Mouse (Mus musculus) cerebellum, postnatal 4 days (tissue): Measurements from ENCODE around the gene Ksr1.

Experiments used
- DNase-seq, 2 experiments: peaks; one replicate each; pipeline ENCODE4 v3.0.0; 2022; ENCODE audit warnings: low spot score in 2 of 2, mixed read lengths in 1 of 2

Ksr1 gene

GRCm38 (mm10) chr11:79066191-79066530, 80.0 kb downstream of the Ksr1 start:
- DNase-seq = no peak

GRCm38 (mm10) chr11:79065463-79066190, 80.6 kb downstream of the Ksr1 start:
- DNase-seq = no peak

GRCm38 (mm10) chr11:79064311-79064710, 81.9 kb downstream of the Ksr1 start:
- DNase-seq = no peak

DNA sequence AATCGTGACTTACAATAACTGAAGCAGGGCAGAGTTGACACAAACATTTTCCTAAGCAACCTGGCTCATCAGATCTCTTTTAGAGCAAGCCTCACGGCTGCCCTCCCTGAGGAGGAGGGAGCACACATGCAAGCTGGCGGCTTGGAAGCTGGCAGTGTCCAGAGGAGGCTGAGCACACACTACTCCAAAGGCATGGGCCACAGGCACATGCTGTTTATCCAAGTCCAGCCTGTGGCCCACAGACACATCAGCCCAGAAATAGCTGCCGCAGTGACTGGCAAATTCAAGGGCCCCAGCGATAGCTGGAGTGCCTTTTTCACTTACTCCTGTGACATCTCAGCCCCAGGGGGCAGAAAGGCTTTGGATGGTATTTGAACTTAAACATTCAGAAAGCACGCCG, 82.6 kb downstream of the Ksr1 start:
- DNase-seq = no peak

DNA sequence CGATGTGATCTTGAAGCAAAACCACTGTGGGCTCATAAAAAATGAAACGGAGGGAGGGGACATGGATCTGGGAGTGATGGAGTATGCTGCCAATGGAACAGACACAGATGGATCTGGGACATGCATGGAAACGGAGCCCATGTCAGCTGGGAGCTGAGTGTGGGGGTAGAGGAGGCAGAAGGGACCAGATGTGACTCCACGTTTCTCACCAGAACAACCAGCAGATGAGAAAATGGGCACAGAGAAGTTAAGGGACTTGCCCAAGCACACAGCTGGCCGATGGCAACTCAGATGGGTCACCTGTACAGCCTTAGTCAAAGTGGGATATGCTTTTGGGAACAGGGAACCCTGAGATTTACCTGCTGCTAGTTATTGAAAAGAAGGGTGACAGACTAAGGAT, 83.3 kb downstream of the Ksr1 start:
- DNase-seq = no peak

- no peak for DNase-seq
These were observed 84.4 kb downstream of the Ksr1 start for GRCm38 (mm10) chr11:79061839-79062238.

DNA sequence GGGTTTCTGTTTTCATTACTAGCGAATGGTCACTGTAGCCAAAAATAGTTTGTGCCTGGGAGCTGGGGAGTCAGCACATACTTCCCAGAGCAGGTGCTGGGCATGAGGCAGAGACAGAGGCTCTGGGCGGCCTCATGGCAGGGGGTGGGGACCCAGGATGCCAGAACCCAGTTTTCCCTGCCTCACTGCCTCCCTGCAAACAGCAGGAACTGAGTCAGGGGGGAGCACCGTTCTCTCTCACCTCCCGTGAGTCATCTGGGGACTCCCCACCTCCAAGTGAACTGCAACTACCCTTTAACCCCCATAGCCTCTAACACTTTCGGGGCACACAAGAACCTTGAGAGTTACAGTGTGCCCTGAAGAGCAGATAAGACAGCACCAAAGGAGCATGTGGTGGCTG, 86.4 kb downstream of the Ksr1 start:
- DNase-seq = no peak

DNA sequence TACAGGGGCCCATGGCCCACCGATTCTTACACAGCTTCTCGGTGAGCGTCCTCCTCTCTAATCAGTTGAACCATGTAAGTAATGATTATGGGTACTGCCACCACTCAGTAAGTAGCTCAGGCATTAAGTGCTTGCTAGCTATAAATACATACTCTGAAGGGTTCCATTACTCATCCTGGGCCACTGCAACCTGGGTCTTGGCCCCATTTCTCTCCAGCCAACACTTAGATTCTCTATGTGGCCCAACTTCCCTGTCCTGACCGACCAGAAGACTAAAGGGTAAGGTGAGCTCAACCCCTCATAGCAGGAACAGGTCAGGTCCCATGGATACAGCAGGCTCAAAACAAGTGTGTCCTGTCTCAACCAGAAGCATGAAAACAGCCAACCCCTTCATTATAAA, 87.1 kb downstream of the Ksr1 start:
- no peak for DNase-seq

- no peak for DNase-seq
These were observed 87.6 kb downstream of the Ksr1 start for GRCm38 (mm10) chr11:79058610-79059009.

DNA sequence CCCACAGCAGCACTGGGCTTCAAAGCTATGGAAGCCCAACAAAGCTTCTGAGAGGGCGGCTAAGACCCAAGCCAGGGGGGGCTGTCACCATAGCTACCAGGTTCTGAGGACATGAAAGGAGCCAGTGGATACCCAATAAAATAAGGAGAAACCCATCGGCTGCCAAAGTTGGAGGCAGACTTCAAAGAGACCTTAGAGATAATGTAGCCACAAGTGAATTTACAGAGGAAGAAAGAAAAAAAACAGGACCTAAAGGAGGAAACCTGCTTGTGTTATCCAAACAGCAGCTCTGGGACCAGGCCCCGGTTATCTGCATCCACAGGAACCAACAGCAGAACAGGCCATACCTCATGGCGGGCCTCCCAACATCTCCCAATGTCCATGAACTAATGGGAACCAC, 88.4 kb downstream of the Ksr1 start:
- DNase-seq = no peak

GRCm38 (mm10) chr11:79056891-79057290, 89.3 kb downstream of the Ksr1 start:
- no peak for DNase-seq

GRCm38 (mm10) chr11:79056027-79056426, 90.2 kb downstream of the Ksr1 start:
- no peak for DNase-seq

- DNase-seq = no peak
These were observed 91.0 kb downstream of the Ksr1 start for GRCm38 (mm10) chr11:79055161-79055560.

DNA sequence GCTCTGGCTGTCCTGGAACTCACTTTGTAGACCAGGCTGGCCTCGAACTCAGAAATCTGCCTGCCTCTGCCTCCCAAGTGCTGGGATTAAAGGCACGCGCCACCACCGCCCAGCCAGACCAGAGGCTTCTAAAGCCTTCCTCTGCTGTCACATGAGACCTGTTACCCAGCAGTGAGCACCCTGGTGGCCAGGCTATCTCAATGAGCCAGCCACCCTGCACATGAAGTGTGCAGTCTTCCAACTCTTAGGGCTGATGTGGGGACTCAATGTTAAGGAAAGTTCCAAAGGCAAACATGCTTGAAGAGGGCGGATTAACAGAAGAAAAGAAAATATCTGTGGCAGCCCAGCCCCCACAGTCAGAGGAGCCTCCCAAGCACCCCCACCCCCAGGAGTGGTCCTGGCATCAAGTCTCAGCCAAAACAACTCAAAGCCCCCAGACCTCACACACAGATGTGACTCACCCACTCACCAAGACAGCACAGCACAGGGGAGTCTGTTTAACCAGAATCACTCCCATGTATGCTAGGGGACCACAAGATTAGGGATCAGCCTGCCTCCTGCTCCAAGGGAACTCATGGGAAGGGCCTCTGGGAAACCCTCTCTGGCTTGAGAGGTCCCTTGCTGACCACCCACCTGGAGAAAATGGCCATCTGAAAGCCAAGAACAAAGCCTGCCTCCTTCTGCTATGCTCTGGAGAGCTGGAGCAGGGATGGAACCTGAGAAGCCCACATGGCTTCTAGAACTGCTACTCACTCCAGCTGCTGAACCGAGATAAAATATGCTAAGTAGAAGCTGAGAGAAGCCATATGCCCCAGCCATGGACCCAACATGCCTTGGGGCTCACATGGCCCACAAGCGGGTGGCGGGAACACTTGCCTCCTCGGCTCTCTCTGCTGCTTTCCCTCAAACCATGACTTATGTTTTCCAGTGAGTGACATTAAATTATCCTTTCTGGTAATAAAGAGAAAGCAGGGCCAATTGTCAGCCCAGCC, 91.8 kb downstream of the Ksr1 start:
- DNase-seq = no peak

GRCm38 (mm10) chr11:79053437-79053836, 92.8 kb downstream of the Ksr1 start:
- DNase-seq = no peak

- no peak for DNase-seq
These were observed 93.4 kb downstream of the Ksr1 start for GRCm38 (mm10) chr11:79052769-79053168.

DNA sequence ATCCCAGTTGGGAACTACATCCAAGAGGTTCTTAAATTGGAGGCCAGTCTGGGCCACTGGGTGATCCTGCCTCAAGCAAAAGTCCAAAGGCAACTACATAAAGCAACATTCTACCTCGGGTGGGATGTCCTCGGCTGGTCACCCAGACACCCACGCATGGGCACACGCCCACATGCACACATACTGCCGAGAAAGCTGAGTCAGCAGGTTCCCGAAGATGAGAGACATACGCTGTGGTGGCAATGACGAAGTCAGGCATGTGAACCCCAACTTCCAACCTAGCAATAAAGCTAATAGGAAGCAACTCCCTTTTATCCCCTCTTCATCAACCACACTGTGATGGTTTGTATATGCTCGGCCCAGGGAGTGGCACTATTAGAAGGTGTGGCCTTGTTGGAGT, 94.7 kb downstream of the Ksr1 start:
- DNase-seq = no peak

DNA sequence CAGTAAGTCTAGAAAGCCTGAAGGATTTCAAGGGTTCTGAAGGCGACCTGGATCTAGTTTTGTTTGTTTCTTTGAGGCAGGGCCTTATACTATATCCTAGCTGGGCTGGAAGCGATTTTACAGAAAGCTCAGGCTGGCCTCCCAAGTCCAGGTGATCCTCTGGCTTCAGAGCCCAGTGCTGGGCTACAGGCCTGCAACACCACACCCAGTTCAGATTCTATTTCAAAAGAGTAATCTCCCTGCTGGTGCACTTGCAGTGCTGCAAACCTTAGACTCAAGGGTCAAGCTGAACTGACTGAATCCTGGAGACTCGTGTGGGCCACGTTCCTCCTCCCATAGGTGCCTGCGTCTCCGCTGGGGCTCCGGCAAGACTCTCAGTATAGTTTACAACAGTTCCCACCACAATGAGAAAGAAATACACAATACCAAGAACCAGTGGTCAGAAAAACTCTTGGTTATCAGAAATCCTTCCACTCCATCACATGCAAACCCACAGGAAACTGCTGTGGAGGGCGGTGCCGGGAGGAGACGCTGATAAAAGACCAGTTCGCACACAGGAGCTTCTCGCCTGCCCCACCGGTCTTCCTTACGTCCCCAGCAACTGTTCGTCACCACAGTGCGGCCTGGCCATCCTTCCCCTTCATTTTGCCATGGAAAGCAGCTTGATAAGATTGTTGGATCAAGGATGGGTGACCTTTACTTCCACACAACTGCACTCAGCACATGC, 95.3 kb downstream of the Ksr1 start:
- DNase-seq = no peak

- no peak for DNase-seq
These were observed 97.3 kb downstream of the Ksr1 start for GRCm38 (mm10) chr11:79048906-79049305.

DNA sequence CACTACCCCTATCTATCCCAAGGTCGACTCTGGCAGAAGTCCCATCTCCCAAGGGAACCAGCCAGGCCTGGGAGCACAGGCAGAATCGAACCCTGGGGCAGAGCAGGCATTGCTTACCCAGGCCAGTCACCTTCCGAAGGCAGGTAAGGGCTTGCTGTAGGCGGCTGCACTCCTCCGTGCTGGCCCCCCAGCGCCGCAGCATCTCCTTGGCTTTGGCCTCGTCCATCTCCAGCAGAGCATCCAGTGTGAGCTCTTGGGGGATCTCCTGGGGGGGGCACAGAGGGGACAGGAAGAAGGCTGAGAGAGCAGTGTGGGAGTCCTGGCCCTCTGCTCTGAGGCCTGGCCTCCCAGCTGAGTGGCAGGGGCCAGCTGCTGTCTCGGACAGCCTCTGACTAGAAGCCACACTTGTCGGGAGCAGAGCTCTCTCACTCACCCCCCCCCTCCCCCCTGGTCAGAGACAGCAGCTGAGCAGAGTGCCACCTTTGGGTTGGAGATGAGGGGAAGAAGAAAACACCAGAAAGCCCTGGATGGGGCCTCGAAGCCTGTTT, 99.0 kb downstream of the Ksr1 start:
- DNase-seq = no peak

DNA sequence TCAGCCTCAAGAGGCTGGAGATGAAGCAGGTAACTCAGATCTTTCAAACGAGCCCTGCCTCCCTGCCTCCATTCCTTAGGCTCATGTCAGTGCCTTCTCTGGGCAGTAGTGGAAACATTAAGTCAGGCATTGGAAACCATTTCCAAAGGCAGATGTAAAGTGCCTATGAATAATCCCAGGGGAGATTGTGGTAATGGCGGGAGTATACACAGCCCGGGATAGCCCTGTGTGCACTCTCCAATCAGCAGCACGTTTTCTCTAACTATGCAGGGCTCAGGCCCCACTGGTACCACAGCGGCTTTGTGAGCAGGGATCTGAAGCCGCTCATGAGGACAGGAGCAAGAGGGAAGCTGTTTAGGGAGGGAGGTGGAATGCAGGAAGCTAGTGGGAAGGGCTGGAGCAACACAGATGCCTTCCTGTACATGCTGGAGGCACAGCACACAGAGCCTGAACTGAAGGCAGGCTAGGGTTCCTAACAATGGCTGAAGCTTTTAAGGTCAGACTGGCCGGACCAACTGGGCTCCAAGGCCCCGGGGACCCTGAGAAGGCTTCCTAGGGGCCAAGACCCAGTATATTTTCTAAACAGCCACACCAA, 99.5 kb downstream of the Ksr1 start:
- DNase-seq = no peak

GRCm38 (mm10) chr11:79045231-79045630, 101.0 kb downstream of the Ksr1 start:
- no peak for DNase-seq
